Mouse (Mus musculus) stomach, embryonic 15.5 days (tissue): ENCODE data around the gene Arnt2. TPM values are rescaled to one million over a fixed set of nuclear protein-coding genes. Genes with fewer than 3 reads are reported as not detected.
A peak's percentile ranks its signal among the peaks of the same experiment; 100 is the strongest.

ENCODE experiments used
- ATAC-seq: fragments of 200-750 bp; cut with Nextera tagmentation; 2 replicates; pipeline ENCODE4 v1.8.0; 2017; ENCODE audit warnings: low read depth, moderate number of reproducible peaks, moderate TSS enrichment; ENCODE audit not compliant: insufficient read depth, low FRiP score
- H3K27ac ChIP-seq: fragments of 300-500 bp; sonication (generic); 2 replicates; pipeline ENCODE4 v1.5.1; 2015; ENCODE audit warnings: mild to moderate bottlenecking, inconsistent platforms
- H3K27me3 ChIP-seq: fragments of 300-500 bp; sonication (generic); replicated peaks from 2 replicates; pipeline ENCODE4 v1.6.1; 2015; ENCODE audit warnings: inconsistent platforms
- H3K36me3 ChIP-seq: fragments of 300-500 bp; sonication (generic); 2 replicates; pipeline ENCODE4 v1.6.1; 2015; ENCODE audit warnings: inconsistent platforms
- H3K4me1 ChIP-seq: fragments of 300-500 bp; sonication (generic); 2 replicates; pipeline ENCODE4 v1.6.1; 2015; ENCODE audit warnings: inconsistent platforms
- H3K4me2 ChIP-seq: fragments of 300-500 bp; sonication (generic); 2 replicates; pipeline ENCODE4 v1.6.1; 2015; ENCODE audit warnings: mild to moderate bottlenecking, inconsistent platforms
- H3K4me3 ChIP-seq: fragments of 300-500 bp; sonication (generic); replicated peaks from 2 replicates; pipeline ENCODE4 v1.5.1; 2015; ENCODE audit warnings: inconsistent platforms
- H3K9ac ChIP-seq: fragments of 300-500 bp; sonication (generic); 2 replicates; pipeline ENCODE4 v1.6.1; 2015; ENCODE audit warnings: inconsistent platforms
- H3K9me3 ChIP-seq: fragments of 300-500 bp; sonication (generic); 2 replicates; pipeline ENCODE4 v1.6.1; 2016; ENCODE audit warnings: inconsistent platforms
- WGBS: fragments of 180-500 bp; shearing (Covaris S2); methylation state at CpG from one replicate; pipeline ENCODE4 v1.1.7; 2015; 5-methylcytosine and 5-hydroxymethylcytosine counted together
- polyA plus RNA-seq: library from polyadenylated mRNA; unstranded; fragments of >200 nt; fragmentation: Nextera tagmentation; extraction: Ambion mirVana; gene quantifications from 2 replicates; pipeline ENCODE4 v1.2.1, GENCODE M21; 2015

Arnt2 gene
- polyA plus RNA-seq, 1 experiment from 2014 or later = 3.6 TPM

GRCm38 (mm10) chr7:84421753-84422152, 11.8 kb upstream of the Arnt2 start:
- Histone ChIP-seq H3K4me3 (no peak overlapping the region), H3K27ac (no peak overlapping the region), H3K4me1 (no peaks in the 10 kb centered on the region), H3K4me2 (no peak overlapping the region), H3K27me3 (no peaks in the 10 kb centered on the region), H3K9ac (no peak overlapping the region), H3K9me3 (no peaks in the 10 kb centered on the region), H3K36me3 (no peaks in the 10 kb centered on the region)
- no peak for ATAC-seq

DNA sequence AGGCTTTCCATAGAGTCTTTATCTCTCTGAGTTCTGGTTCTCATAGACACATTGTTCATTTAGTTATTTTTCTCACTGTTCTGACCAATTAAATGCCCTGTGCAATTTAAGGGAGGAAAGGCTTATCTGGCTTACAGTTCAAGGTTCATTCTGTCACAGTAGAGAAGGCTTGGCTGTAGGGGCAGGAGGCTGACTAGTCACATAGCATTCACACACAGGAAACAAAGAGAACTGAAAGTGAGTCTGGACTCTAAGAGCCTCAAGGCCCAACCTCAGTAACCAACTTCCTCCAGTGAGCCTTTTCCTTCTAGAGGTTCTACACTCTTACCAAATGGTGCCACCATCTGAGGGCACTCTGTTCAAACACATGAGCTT, 11.3 kb upstream of the Arnt2 start:
- Histone ChIP-seq H3K36me3 (no peaks in the 10 kb centered on the region), H3K4me1 (no peaks in the 10 kb centered on the region), H3K9me3 (no peaks in the 10 kb centered on the region), H3K4me3 (no peak overlapping the region), H3K27ac (no peak overlapping the region), H3K4me2 (no peak overlapping the region), H3K27me3 (no peaks in the 10 kb centered on the region), H3K9ac (no peak overlapping the region)
- no peak for ATAC-seq

GRCm38 (mm10) chr7:84420581-84421290, 10.8 kb upstream of the Arnt2 start:
- ATAC-seq = no peak
- no peaks in the 10 kb centered on the region for H3K4me1 ChIP-seq
- H3K27me3 ChIP-seq = no peaks in the 10 kb centered on the region
- WGBS = 76% methylated on average over 3 of the region's 3 CpGs
- H3K4me2 ChIP-seq = no peak overlapping the region
- no peak overlapping the region for H3K4me3 ChIP-seq
- no peaks in the 10 kb centered on the region for H3K36me3 ChIP-seq
- H3K9ac ChIP-seq = no peak overlapping the region
- no peaks in the 10 kb centered on the region for H3K9me3 ChIP-seq
- no peak overlapping the region for H3K27ac ChIP-seq

GRCm38 (mm10) chr7:84417441-84417840, 7.5 kb upstream of the Arnt2 start:
- no peak for ATAC-seq
- no peak overlapping the region for H3K27ac ChIP-seq
- no peak overlapping the region for H3K9ac ChIP-seq
- H3K36me3 ChIP-seq = no peaks in the 10 kb centered on the region
- no peak overlapping the region for H3K4me3 ChIP-seq
- H3K4me1 ChIP-seq = no peaks in the 10 kb centered on the region
- no peaks in the 10 kb centered on the region for H3K9me3 ChIP-seq
- no peaks in the 10 kb centered on the region; the same call in 1 of the 2 replicates for H3K27me3 ChIP-seq
- H3K4me2 ChIP-seq = no peak overlapping the region

DNA sequence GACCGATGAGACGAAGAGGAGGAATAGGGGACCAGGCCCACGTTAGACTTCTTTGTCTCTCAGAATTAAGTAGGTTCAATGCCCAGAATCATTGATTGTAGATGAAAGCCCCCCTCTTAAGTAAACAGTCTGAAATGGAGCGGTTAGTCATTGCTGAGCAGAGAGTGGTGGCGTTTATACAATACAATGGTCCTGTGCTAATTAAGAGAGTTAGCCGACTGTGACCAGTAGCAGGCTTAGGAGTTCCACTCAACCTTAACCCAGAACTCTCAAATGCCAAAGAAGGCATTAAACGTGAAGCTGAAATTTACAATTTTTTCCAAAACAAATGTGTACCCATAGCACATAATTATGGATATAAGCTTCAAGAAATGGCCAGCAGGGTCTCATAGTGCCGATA, 2.6 kb upstream of the Arnt2 start:
- Histone ChIP-seq H3K9me3 (no peaks in the 10 kb centered on the region), H3K27me3 (no peaks in the 10 kb centered on the region; the same call in 1 of the 2 replicates), H3K36me3 (no peaks in the 10 kb centered on the region), H3K4me1 (peaks cover 6% of the 10 kb centered on the region; the same call in 1 of the 2 replicates), H3K4me2 (no peak overlapping the region), H3K27ac (no peak overlapping the region), H3K9ac (no peak overlapping the region), H3K4me3 (no peak overlapping the region)
- WGBS = 65% methylated on average over 8 of the region's 8 CpGs
- ATAC-seq = no peak

DNA sequence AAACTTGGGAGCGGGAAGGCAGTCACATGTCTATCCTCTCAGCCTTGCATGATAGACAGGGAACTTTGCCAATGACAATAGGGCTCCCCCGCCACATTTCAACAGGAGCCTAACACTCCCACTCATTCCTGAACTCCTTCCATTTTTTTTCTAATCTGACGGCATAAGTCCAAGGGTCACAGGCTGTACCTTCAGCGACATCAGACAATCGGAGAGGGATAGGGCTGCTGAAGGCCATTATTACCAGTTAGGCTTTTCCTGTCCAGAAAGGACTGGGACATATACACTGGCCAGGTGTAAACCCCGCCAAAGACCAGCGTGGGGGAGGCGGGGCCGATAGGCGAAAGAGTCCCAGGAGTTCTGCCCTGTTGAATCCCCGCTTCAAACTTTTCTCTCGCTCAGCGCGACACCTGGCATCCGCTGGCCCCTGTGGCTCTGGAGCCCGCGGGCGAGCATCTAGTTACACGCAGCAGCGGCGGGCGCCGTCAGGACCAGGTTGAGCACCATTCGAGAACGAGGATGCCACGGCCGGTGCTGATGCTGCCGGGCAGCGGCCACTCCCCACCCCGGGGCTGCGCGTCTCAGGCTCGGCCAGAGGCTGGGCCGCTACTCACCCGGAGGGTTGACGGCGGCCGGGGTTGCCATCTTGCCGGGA, 608 bp downstream of the Arnt2 start:
- H3K27me3 ChIP-seq = no peaks in the 10 kb centered on the region; the same call in 1 of the 2 replicates
- no peak overlapping the region for H3K27ac ChIP-seq
- H3K9ac ChIP-seq = peak overlapping the region; percentile 56
- no peaks in the 10 kb centered on the region for H3K36me3 ChIP-seq
- H3K9me3 ChIP-seq = no peaks in the 10 kb centered on the region
- 2% methylated on average over 39 of the region's 39 CpGs for WGBS
- peak overlapping the region; percentile 95 for H3K4me2 ChIP-seq
- H3K4me1 ChIP-seq = peaks cover 6% of the 10 kb centered on the region; the same call in 1 of the 2 replicates
- H3K4me3 ChIP-seq = peak overlapping the region; percentile 69
- ATAC-seq = peak; percentile 73

GRCm38 (mm10) chr7:84408282-84408681, 1.7 kb downstream of the Arnt2 start:
- no peak overlapping the region for H3K27ac ChIP-seq
- H3K36me3 ChIP-seq = no peaks in the 10 kb centered on the region
- H3K27me3 ChIP-seq = no peaks in the 10 kb centered on the region
- H3K4me3 ChIP-seq = no peak overlapping the region
- peaks cover 6% of the 10 kb centered on the region; the same call in 1 of the 2 replicates for H3K4me1 ChIP-seq
- 80% methylated on average over 5 of the region's 5 CpGs for WGBS
- no peak overlapping the region for H3K4me2 ChIP-seq
- ATAC-seq = no peak
- H3K9ac ChIP-seq = no peak overlapping the region
- H3K9me3 ChIP-seq = no peaks in the 10 kb centered on the region

GRCm38 (mm10) chr7:84403371-84403770, 6.6 kb downstream of the Arnt2 start:
- ATAC-seq = no peak
- Histone ChIP-seq H3K9me3 (no peaks in the 10 kb centered on the region), H3K4me2 (no peak overlapping the region), H3K9ac (no peak overlapping the region), H3K4me1 (no peaks in the 10 kb centered on the region), H3K4me3 (no peak overlapping the region), H3K27me3 (no peaks in the 10 kb centered on the region), H3K27ac (no peak overlapping the region), H3K36me3 (no peaks in the 10 kb centered on the region)
- WGBS = 59% methylated on average over 5 of the region's 5 CpGs

- Histone ChIP-seq H3K9me3 (no peaks in the 10 kb centered on the region), H3K27ac (no peak overlapping the region), H3K27me3 (no peaks in the 10 kb centered on the region), H3K4me2 (no peak overlapping the region), H3K4me1 (no peaks in the 10 kb centered on the region), H3K9ac (no peak overlapping the region), H3K4me3 (no peak overlapping the region), H3K36me3 (no peaks in the 10 kb centered on the region)
- ATAC-seq = no peak
- whole genome bisulfite sequencing = 68% methylated on average over 9 of the region's 9 CpGs
Observed at GRCm38 (mm10) chr7:84401641-84402455, 8.1 kb downstream of the Arnt2 start.

DNA sequence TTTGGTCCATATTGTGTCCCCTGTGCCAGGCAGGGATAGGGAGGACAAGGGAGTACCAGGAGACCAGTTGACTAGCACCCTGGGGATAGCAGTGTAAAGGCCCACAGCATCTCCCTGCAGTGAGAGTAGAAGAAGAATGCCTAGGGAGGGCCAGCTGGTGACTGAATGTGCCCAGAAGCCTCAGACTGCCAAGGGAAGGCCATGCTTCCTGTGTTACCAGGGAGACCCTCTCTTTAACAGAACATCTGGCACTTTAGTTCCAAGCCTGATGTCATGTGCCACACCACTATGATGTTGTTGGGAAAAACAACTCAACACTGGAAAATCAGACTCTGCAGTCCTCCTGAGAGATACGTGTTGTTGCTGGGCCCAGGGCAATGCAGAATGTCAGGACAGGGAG, 12.7 kb downstream of the Arnt2 start:
- Histone ChIP-seq H3K4me3 (no peak overlapping the region), H3K27ac (no peak overlapping the region), H3K9me3 (no peaks in the 10 kb centered on the region), H3K4me1 (no peaks in the 10 kb centered on the region), H3K36me3 (no peaks in the 10 kb centered on the region), H3K9ac (no peak overlapping the region), H3K4me2 (no peak overlapping the region), H3K27me3 (no peaks in the 10 kb centered on the region)
- no peak for ATAC-seq
- 66% methylated on average over 1 of the region's 1 CpGs for WGBS

GRCm38 (mm10) chr7:84396581-84396980, 13.4 kb downstream of the Arnt2 start:
- ATAC-seq = no peak
- H3K27me3 ChIP-seq = no peaks in the 10 kb centered on the region
- no peaks in the 10 kb centered on the region for H3K9me3 ChIP-seq
- H3K4me2 ChIP-seq = no peak overlapping the region
- no peak overlapping the region for H3K27ac ChIP-seq
- H3K9ac ChIP-seq = no peak overlapping the region
- H3K4me1 ChIP-seq = no peaks in the 10 kb centered on the region
- 94% methylated on average over 3 of the region's 3 CpGs for WGBS
- H3K4me3 ChIP-seq = no peak overlapping the region
- no peaks in the 10 kb centered on the region for H3K36me3 ChIP-seq

DNA sequence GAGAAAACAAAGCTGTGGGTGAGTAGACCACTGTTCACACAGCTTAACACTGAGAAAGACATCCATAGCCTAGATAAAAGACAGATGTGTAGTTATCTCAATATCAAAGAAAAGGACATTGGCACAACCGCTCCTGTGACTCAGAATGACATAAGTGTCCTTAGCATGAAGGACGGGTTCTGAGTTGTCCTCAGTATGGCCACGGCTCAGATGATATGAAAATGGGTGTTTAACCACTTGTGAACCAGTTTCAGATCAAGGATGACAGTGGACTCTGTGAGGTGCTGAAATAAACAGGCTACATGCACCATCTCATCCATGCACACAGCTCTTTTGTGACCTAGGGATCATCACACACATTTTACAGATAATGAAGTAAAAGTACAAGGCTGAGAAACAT, 22.1 kb downstream of the Arnt2 start:
- Histone ChIP-seq H3K27ac (no peak overlapping the region), H3K9ac (no peak overlapping the region)
- WGBS = 62% methylated on average over 3 of the region's 3 CpGs

More for the DNA sequence above, 22.1 kb downstream of the Arnt2 start:
- H3K4me3 ChIP-seq = no peak overlapping the region
- no peak for ATAC-seq
- no peaks in the 10 kb centered on the region for H3K36me3 ChIP-seq
- no peaks in the 10 kb centered on the region for H3K27me3 ChIP-seq
- H3K9me3 ChIP-seq = no peaks in the 10 kb centered on the region
- H3K4me1 ChIP-seq = no peaks in the 10 kb centered on the region
- no peak overlapping the region for H3K4me2 ChIP-seq
